Mouse (Mus musculus): Measurements from ENCODE around the gene Tbc1d20.
"Not testable (repeated sequence)": the region's sequence is repeated elsewhere in the genome, so short reads cannot be mapped to it uniquely, and the experiment has no call there.

The Tbc1d20 gene

GRCm38 (mm10) chr2:152358977-152359376, 65.3 kb downstream of the Tbc1d20 start:
- not testable (repeated sequence) for DNase-seq (ENCODE audit: low read depth, low spot score)

DNA sequence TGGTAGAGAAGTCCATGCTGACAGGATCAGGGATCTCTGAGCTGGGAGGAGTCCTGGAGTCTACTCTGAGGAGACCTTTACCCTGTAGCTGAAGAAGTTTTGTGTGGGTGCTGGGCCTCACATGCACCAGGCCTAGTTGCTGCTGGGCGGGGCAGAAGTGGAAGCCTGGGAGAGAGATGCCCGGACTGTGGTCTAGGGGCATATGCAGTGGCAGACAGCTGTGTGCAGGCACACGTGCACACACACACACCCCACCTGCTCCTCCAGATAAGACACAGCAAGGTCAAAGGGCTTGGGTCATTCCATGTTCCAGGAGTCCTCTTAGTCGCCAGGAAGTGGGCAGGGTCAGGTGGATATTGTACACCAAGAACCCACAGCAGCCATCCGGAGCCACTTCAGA, 66.0 kb downstream of the Tbc1d20 start:
- no peak for DNase-seq (ENCODE audit: low read depth, low spot score)

DNA sequence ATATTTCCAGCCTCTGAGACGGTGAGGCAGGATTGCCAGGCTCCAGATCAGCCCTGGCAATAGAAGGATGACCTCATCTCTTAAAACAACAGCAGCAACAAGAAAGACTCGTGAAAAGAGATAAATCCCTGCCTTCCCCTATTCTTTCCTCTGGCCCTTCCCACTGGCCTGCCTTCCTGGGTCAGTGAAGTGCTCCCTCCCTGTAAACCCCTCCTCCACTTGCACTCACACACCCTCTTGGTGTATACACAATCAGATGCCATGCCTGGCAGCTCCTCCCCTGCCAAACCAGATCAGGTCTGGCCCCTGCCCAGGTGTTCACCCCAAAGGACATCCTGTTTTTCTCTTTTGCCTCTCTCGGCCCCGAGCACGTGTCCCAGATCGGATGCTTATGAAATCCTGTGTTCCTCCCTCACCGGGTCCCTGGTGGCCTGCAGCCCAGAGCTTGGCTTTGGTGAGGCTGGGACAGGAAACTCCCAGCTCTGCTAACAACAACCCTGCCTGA, 66.7 kb downstream of the Tbc1d20 start:
- no peak for DNase-seq (ENCODE audit: low read depth, low spot score)

DNA sequence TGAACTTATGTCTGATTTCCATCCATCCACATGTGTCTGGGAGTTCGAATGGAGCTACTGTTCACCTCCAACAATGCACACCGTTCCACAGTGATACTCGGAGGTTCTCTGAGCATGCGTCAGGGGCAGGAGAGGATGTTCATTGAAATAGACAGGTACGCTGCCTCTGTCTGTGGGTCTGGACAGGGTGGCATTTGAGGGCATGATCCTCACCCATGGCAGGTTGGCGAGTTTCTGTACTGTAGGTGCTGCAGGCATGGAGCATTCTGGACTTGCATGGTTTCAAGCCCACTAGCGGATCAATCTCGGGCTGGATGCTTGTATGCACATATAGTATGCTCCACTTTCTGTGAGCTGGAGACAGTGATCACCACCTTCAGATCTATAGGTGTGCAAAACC, 67.6 kb downstream of the Tbc1d20 start:
- DNase-seq (ENCODE audit: low read depth, low spot score): no peak

Measured in brain, adult 2 months (tissue).